Mouse (Mus musculus) liver, embryonic 16.5 days (tissue): Measurements from ENCODE around the gene Eml5. TPM values are rescaled to one million over a fixed set of nuclear protein-coding genes. Genes with fewer than 3 reads are reported as not detected.

Experiments used
- ATAC-seq: fragments of 200-750 bp; cut with Nextera tagmentation; 2 replicates; pipeline ENCODE4 v1.8.0; 2017; ENCODE audit warnings: low read depth, mild to moderate bottlenecking, moderate number of reproducible peaks, moderate library complexity
- H3K27ac ChIP-seq: fragments of 300-500 bp; sonication (generic); 2 replicates; pipeline ENCODE4 v1.5.1; 2014; ENCODE audit warnings: mild to moderate bottlenecking, low read length
- H3K27me3 ChIP-seq: fragments of 300-500 bp; sonication (generic); 2 replicates; pipeline ENCODE4 v1.6.1; 2014; ENCODE audit warnings: low read depth, low read length, mixed read lengths; ENCODE audit not compliant: control insufficient read depth, insufficient read depth
- H3K36me3 ChIP-seq: fragments of 300-500 bp; sonication (generic); 2 replicates; pipeline ENCODE4 v1.6.1; 2014; ENCODE audit warnings: mild to moderate bottlenecking; ENCODE audit not compliant: control insufficient read depth, insufficient read depth
- H3K4me1 ChIP-seq: fragments of 300-500 bp; sonication (generic); 2 replicates; pipeline ENCODE4 v1.6.1; 2014; ENCODE audit warnings: low read depth, low read length, mixed read lengths; ENCODE audit not compliant: control insufficient read depth
- H3K4me2 ChIP-seq: fragments of 300-500 bp; sonication (generic); 2 replicates; pipeline ENCODE4 v1.6.1; 2014; ENCODE audit warnings: low read depth, low read length, mixed read lengths
- H3K4me3 ChIP-seq: fragments of 300-500 bp; sonication (generic); 2 replicates; pipeline ENCODE4 v1.5.1; 2014; ENCODE audit warnings: low read depth, mild to moderate bottlenecking, low read length
- H3K9ac ChIP-seq: fragments of 300-500 bp; sonication (generic); 2 replicates; pipeline ENCODE4 v1.6.1; 2014; ENCODE audit warnings: low read depth, low read length
- H3K9me3 ChIP-seq: fragments of 300-500 bp; sonication (generic); replicated peaks from 2 replicates; pipeline ENCODE4 v1.6.1; 2016; ENCODE audit warnings: low read length; ENCODE audit not compliant: control insufficient read depth
- WGBS: fragments of 180-500 bp; shearing (Covaris S2); extraction: QIAGEN DNeasy Blood & Tissue Kit; methylation state at CpG from one replicate; pipeline ENCODE4 v1.1.7; 2014; ENCODE audit not compliant: insufficient replicate concordance; 5-methylcytosine and 5-hydroxymethylcytosine counted together
- polyA plus RNA-seq: library from polyadenylated mRNA; unstranded; fragments of >200 nt; fragmentation: Nextera tagmentation; extraction: Ambion mirVana; gene quantifications from 2 replicates; pipeline ENCODE4 v1.2.1, GENCODE M21; 2015

Gene Eml5
- polyA plus RNA-seq, 1 experiment from 2014 or later = 0.37 TPM

DNA sequence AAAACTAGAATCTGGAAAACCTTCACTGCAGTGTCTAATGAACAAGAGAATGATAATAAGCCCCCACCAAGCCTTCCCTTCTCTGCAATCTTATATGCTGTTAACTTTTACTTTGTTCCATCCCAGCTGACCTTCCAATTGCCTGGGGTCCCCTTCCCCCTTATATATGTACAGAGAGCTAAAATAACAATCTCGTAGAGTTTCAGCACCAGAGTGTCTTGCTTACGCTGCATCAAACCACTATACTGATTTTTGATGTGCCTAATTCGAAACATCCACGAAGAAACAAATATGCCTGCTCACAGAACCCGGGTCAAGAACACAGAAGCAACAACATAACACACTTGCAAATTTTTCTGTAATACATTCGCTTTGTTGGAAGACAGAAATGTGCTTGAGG, 1.6 kb downstream of the Eml5 start:
- ATAC-seq = no peak
- H3K27ac ChIP-seq = no peak overlapping the region
- H3K36me3 ChIP-seq = no peaks in the 10 kb centered on the region
- no peak overlapping the region for H3K4me2 ChIP-seq
- peaks cover 3% of the 10 kb centered on the region; the same call in 1 of the 2 replicates for H3K4me1 ChIP-seq
- no peak overlapping the region for H3K9ac ChIP-seq
- H3K4me3 ChIP-seq = no peak overlapping the region
- H3K27me3 ChIP-seq = peaks cover 21% of the 10 kb centered on the region
- H3K9me3 ChIP-seq = no peaks in the 10 kb centered on the region
- 72% methylated on average over 6 of the region's 6 CpGs for WGBS

DNA sequence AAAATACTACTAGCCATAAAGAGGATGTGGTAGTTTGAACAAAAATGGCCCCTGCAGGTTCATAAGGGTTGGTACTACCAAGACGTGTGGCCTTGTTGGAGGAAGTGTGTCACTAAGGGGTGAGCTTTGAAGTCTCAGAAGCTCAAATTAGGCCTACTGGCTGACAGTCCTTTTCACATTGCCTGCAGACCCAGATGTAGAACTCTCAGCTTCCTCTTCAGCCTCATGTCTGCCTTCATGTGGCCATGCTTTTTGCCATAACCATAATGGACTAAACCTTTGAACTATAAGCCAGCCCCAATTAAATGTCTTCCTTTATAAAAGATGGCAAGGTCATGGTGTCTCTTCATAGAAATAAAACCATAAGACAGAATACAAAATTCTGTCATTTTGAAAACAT, 4.5 kb downstream of the Eml5 start:
- 37% methylated on average over 1 of the region's 1 CpGs for WGBS
- peaks cover 3% of the 10 kb centered on the region; the same call in 1 of the 2 replicates for H3K4me1 ChIP-seq
- no peak overlapping the region for H3K27ac ChIP-seq
- H3K4me2 ChIP-seq = no peak overlapping the region
- H3K27me3 ChIP-seq = peaks cover 21% of the 10 kb centered on the region
- no peak overlapping the region for H3K9ac ChIP-seq
- no peaks in the 10 kb centered on the region for H3K9me3 ChIP-seq
- ATAC-seq = no peak
- H3K4me3 ChIP-seq = no peak overlapping the region
- no peaks in the 10 kb centered on the region for H3K36me3 ChIP-seq

DNA sequence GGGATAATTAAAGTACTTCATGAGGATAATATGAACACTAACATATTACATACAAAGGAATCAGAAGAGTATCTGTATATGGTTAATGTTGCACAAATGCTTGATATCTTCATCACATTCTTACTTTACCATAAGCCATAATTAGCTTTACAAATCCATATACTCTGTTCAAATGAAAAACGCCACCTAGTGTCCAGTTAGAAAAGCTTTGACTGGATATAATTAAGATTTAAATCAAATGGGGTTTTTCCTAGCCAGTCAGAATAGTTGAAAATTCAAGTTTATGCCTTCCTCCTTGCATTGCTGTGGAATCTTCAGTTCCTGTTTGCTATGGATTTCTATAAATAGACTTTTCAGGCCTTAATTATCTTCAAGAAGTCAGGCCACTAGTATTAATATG, 16.8 kb downstream of the Eml5 start:
- Histone ChIP-seq H3K9me3 (no peaks in the 10 kb centered on the region), H3K4me1 (no peaks in the 10 kb centered on the region), H3K9ac (no peak overlapping the region), H3K4me3 (no peak overlapping the region), H3K27ac (no peak overlapping the region), H3K27me3 (no peaks in the 10 kb centered on the region), H3K36me3 (no peaks in the 10 kb centered on the region), H3K4me2 (no peak overlapping the region)
- 0% methylated on average over 1 of the region's 1 CpGs for WGBS
- ATAC-seq = no peak

DNA sequence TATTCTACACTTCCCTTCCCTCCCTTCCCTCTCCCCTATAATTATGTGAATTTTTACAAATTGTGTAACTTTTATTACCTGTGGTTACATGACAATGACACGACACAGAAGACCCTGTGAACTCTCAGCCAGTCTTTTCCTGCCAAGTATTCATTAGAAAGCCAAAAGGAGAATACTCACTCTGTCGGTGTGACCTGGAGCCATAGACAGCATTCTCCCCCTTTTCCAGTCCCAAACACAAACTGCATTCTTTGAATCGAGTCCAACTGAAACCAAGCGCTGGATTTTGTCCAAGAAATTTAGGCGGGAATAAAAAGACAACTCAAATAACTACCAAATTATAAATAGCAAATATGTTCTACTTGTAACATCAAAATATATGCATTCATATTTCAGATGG, 19.5 kb downstream of the Eml5 start:
- H3K36me3 ChIP-seq = no peaks in the 10 kb centered on the region
- H3K27ac ChIP-seq = no peak overlapping the region
- WGBS = 57% methylated on average over 5 of the region's 5 CpGs
- H3K4me3 ChIP-seq = no peak overlapping the region
- no peaks in the 10 kb centered on the region for H3K4me1 ChIP-seq
- H3K9me3 ChIP-seq = no peaks in the 10 kb centered on the region
- no peak overlapping the region for H3K4me2 ChIP-seq
- H3K27me3 ChIP-seq = no peaks in the 10 kb centered on the region
- no peak overlapping the region for H3K9ac ChIP-seq
- ATAC-seq = no peak

DNA sequence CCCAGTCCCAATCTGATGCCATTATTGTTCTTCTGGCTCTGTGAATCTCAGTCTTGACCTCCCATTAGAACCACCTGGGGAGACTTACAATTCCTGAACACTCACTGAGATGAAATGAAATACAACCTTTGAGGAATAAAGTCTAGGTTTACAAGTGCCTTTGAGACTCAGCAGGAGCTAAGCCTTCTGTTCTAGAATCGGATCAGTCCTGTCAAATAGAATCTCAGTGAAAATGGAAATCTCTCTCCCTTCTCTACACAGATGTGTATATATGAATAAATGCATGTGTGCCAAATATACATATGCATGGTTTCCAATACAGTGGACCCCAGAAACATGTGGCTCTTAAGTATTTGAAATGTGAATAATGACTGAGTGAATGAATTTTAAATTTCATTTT, 22.6 kb downstream of the Eml5 start:
- H3K36me3 ChIP-seq = no peaks in the 10 kb centered on the region
- H3K4me1 ChIP-seq = no peaks in the 10 kb centered on the region
- no peaks in the 10 kb centered on the region for H3K27me3 ChIP-seq
- H3K27ac ChIP-seq = no peak overlapping the region
- H3K4me2 ChIP-seq = no peak overlapping the region
- H3K9ac ChIP-seq = no peak overlapping the region
- 67% methylated on average over 1 of the region's 1 CpGs for WGBS
- no peak overlapping the region for H3K4me3 ChIP-seq
- H3K9me3 ChIP-seq = no peaks in the 10 kb centered on the region
- ATAC-seq = no peak

DNA sequence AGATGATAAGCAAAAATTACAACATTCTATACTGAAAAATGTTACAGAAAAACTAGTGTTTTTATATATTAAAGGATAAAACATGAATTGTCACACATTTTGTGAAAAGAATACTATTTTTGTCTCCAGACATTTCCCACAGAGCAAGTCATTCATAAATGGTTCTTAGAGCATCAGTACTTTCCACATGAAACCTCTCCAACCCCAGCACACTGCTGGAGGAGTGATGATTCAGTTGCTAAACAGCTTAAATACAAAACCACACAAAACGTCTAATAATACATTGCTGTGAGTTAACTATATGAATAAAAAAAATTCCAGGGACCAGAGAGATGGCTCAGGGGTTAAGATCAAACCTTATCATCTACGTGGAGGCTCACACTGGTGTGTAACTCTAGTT, 26.1 kb downstream of the Eml5 start:
- no peaks in the 10 kb centered on the region for H3K4me1 ChIP-seq
- no peak overlapping the region for H3K27ac ChIP-seq
- 50% methylated on average over 2 of the region's 2 CpGs for WGBS
- no peaks in the 10 kb centered on the region for H3K27me3 ChIP-seq
- H3K9me3 ChIP-seq = no peaks in the 10 kb centered on the region
- ATAC-seq = no peak
- H3K9ac ChIP-seq = no peak overlapping the region
- H3K4me2 ChIP-seq = no peak overlapping the region
- no peaks in the 10 kb centered on the region for H3K36me3 ChIP-seq
- H3K4me3 ChIP-seq = no peak overlapping the region

DNA sequence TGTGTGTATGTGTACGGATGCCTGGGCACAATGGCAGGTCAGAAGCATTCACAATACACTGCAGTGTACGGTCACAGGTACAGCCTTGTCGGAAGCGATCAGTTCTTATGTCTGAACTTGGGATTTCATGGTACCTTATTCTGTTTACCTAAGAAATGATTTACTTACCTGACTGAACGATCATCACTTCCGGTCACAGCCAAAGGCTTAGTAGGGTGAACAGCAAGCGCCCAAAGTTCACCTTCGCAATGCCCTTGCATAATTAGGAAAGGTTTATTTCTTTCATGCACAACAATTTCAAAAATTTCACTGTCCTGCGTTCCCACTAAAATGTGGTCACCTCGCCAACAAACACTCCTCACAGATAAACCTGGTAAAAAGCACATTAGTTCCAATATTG, 28.4 kb downstream of the Eml5 start:
- H3K27me3 ChIP-seq = no peaks in the 10 kb centered on the region
- 78% methylated on average over 10 of the region's 10 CpGs for WGBS
- H3K4me3 ChIP-seq = no peak overlapping the region
- no peak overlapping the region for H3K27ac ChIP-seq
- H3K4me2 ChIP-seq = no peak overlapping the region
- no peaks in the 10 kb centered on the region for H3K36me3 ChIP-seq
- no peak overlapping the region for H3K9ac ChIP-seq
- H3K4me1 ChIP-seq = no peaks in the 10 kb centered on the region
- ATAC-seq = no peak
- H3K9me3 ChIP-seq = no peaks in the 10 kb centered on the region

DNA sequence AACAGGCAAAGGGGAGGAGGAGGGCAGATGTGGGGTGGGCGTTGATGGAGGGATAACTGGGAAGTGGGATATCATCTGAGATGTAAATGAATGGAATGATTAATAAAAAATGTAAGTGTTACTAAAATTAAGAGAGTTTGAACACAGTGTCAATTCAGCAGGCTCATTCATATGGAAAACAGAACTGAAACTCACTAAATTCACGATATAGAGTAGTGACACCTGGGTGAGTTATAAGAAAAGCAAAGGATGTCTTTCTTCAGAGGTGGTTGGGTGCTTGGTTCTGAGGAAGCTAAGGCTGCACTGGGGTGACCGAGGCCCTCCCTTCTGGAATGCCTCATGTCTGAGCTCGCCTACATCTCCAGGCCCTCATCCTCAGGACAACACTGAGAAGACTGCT, 37.8 kb downstream of the Eml5 start:
- H3K27ac ChIP-seq = no peak overlapping the region
- no peaks in the 10 kb centered on the region for H3K9me3 ChIP-seq
- H3K27me3 ChIP-seq = no peaks in the 10 kb centered on the region
- H3K9ac ChIP-seq = no peak overlapping the region
- H3K36me3 ChIP-seq = no peaks in the 10 kb centered on the region
- no peak for ATAC-seq
- no peak overlapping the region for H3K4me3 ChIP-seq
- WGBS = 68% methylated on average over 4 of the region's 4 CpGs
- no peaks in the 10 kb centered on the region for H3K4me1 ChIP-seq
- no peak overlapping the region for H3K4me2 ChIP-seq

DNA sequence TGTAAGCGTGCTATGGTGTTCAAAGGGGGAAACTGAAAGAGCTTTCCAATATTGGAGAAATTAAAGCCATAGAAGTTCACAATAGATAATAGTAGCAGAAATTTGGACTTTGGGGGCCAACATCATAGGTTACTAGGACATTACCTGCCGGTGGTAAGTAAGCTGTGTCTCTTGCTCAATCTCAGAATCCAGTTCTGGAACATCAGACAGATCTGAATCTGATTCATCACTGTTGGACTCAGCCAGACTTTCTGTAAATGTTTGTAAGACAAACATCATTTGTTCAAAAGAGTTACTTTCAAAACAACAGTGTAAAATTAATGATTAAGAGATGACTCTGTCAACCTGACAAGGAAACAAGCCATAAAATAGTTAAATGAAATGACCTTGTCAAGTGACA, 41.0 kb downstream of the Eml5 start:
- Histone ChIP-seq H3K27ac (no peak overlapping the region), H3K9ac (no peak overlapping the region), H3K9me3 (no peaks in the 10 kb centered on the region), H3K4me3 (no peak overlapping the region), H3K4me2 (no peak overlapping the region), H3K36me3 (no peaks in the 10 kb centered on the region), H3K4me1 (no peaks in the 10 kb centered on the region), H3K27me3 (no peaks in the 10 kb centered on the region)
- 54% methylated on average over 2 of the region's 2 CpGs for WGBS
- no peak for ATAC-seq

DNA sequence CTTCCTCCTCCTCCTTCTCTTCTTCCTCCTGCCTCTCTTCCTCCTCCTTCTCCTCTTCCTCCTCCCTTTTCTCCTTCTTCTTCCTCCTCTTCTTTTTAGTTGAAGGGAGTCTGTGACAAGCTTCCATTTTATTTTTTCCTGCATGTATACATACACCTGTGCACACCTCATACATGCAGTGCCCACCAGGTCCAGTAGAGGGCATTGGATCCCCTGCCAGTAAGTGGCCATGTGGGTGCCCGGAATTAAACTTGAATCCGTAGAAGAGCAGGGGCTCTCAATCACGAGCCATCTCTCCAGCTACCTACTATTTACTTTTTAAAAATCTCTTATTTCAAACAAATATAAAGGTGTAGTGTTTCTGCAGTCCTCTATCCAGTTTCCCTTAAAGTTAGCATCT, 50.5 kb downstream of the Eml5 start:
- Histone ChIP-seq H3K27me3 (no peaks in the 10 kb centered on the region), H3K36me3 (no peaks in the 10 kb centered on the region), H3K9ac (no peak overlapping the region), H3K4me1 (no peaks in the 10 kb centered on the region), H3K4me2 (no peak overlapping the region), H3K9me3 (no peaks in the 10 kb centered on the region), H3K4me3 (no peak overlapping the region), H3K27ac (no peak overlapping the region)
- WGBS = 16% methylated on average over 3 of the region's 3 CpGs
- ATAC-seq = no peak
